Comparison of ENCODE assay signal across 8 mouse cellular contexts in genomic region chr15:30740728-30741127, GRCm38 (mm10).
A peak's percentile ranks its signal among the peaks of the same experiment; 100 is the strongest.
DNase-seq lines count a peak whose midpoint lies in the region; ATAC-seq and TF ChIP-seq lines count a peak whose summit lies in the region.

No protein-coding gene starts in this region.

- H3K4me2 ChIP-seq in forebrain, embryonic 11.5 days (ENCODE audit: low read depth, low read length, severe bottlenecking), result no peak overlapping the region
- no peak overlapping the region for H3K4me2 ChIP-seq in intestine, embryonic 14.5 days (ENCODE audit: low read length)
- no peak overlapping the region for H3K4me2 ChIP-seq in midbrain, embryonic 11.5 days

- intact Hi-C loops in gastrocnemius, postnatal 14 days (cut with DNase I; ENCODE audit: low total_unique reads), result no loop called here
- intact Hi-C loops in left cerebral cortex, adult 2 months (cut with DNase I), result loop anchor here (1.0 to 5.0 kb wide), 4 partner anchors 93 to 713 kb away; partner anchors contain the start of gene Ctnnd2

- no peaks in the 10 kb centered on the region for H3K36me3 ChIP-seq in forebrain, embryonic 11.5 days (ENCODE audit: control insufficient read depth, insufficient read depth, low read length)
- no peaks in the 10 kb centered on the region for H3K36me3 ChIP-seq in intestine, embryonic 14.5 days (ENCODE audit: control insufficient read depth, insufficient read depth, low read length)
- no peaks in the 10 kb centered on the region for H3K36me3 ChIP-seq in midbrain, embryonic 11.5 days (ENCODE audit: control insufficient read depth, insufficient read depth, low read length)

- no peak overlapping the region for H3K4me3 ChIP-seq in forebrain, embryonic 11.5 days (ENCODE audit: low read depth, low read length)
- no peak overlapping the region for H3K4me3 ChIP-seq in intestine, embryonic 14.5 days (ENCODE audit: low read depth, low read length)
- H3K4me3 ChIP-seq in left cerebral cortex, adult 2 months, result no peak overlapping the region
- H3K4me3 ChIP-seq in midbrain, embryonic 11.5 days (ENCODE audit: low read depth, low read length), result no peak overlapping the region

- no peaks in the 10 kb centered on the region for H3K4me1 ChIP-seq in forebrain, embryonic 11.5 days (replicated peaks; ENCODE audit: control insufficient read depth, insufficient read depth, low read length)
- no peaks in the 10 kb centered on the region for H3K4me1 ChIP-seq in intestine, embryonic 14.5 days (replicated peaks; ENCODE audit: control insufficient read depth, insufficient read depth, low read length)
- H3K4me1 ChIP-seq in midbrain, embryonic 11.5 days (ENCODE audit: control insufficient read depth, insufficient read depth, low read length), result peaks cover 3% of the 10 kb centered on the region; the same call in 1 of the 2 replicates

- DNase-seq in gastrocnemius, postnatal 14 days, result peak; percentile 19
- DNase-seq in gastrocnemius, adult 18-20 months (ENCODE audit: low spot score), result no peak
- DNase-seq in brain, embryonic 14.5 days (ENCODE audit: low read depth), result peak; percentile 95
- peak; percentile 75 for DNase-seq in forebrain, embryonic 11.5 days (ENCODE audit: low spot score)
- peak; percentile 72 for DNase-seq in intestine, embryonic 14.5 days (ENCODE audit: low spot score)
- peak; percentile 72 to 74 for DNase-seq in left cerebral cortex, adult 2 months (ENCODE audit: extremely low spot score in 1 of 2, low spot score in 2 of 2)
- peak; percentile 97 for DNase-seq in midbrain, embryonic 11.5 days (ENCODE audit: low spot score, missing footprints)
- DNase-seq in telencephalon, adult 2 months (ENCODE audit: low read depth, low spot score), result peak; percentile 68

- TF ChIP-seq CTCF in brain, embryonic 14.5 days (IDR thresholded peaks at IDR 0.05; ENCODE audit: borderline replicate concordance, extremely low read depth, insufficient read depth, insufficient read length), result peak; percentile 83; the same call in 1 of the 2 replicates
- TF ChIP-seq CTCF in left cerebral cortex, adult 2 months (IDR thresholded peaks at IDR 0.05), result peak; percentile 82

- no peak for TF ChIP-seq POLR2A in brain, embryonic 14.5 days (IDR thresholded peaks at IDR 0.05; ENCODE audit: borderline replicate concordance, extremely low read depth, insufficient read depth, insufficient read length, poor library complexity, severe bottlenecking)

- no peaks in the 10 kb centered on the region for H3K27me3 ChIP-seq in forebrain, embryonic 11.5 days (ENCODE audit: control insufficient read depth, insufficient read depth, low read length)
- H3K27me3 ChIP-seq in intestine, embryonic 14.5 days (replicated peaks; ENCODE audit: control insufficient read depth, insufficient read depth, low read length), result no peaks in the 10 kb centered on the region
- 0 out of 2 replicates have a peak, but pooled peaks cover 3% of the 10 kb centered on the region for H3K27me3 ChIP-seq in midbrain, embryonic 11.5 days (ENCODE audit: control insufficient read depth, insufficient read depth, low read length)

- 9% methylated on average over 6 of the region's 6 CpGs for WGBS in forebrain, embryonic 11.5 days
- 10% methylated on average over 6 of the region's 6 CpGs for WGBS in intestine, embryonic 14.5 days
- WGBS in midbrain, embryonic 11.5 days, result 15% methylated on average over 6 of the region's 6 CpGs

- ATAC-seq in forebrain, embryonic 11.5 days (replicated peaks; ENCODE audit: low FRiP score), result peak; percentile 85
- ATAC-seq in intestine, embryonic 14.5 days (replicated peaks; ENCODE audit: low FRiP score, low TSS enrichment, low read depth), result peak; percentile 66
- peak; percentile 82 for ATAC-seq in midbrain, embryonic 11.5 days (ENCODE audit: low FRiP score)

- no peak overlapping the region for H3K27ac ChIP-seq in forebrain, embryonic 11.5 days (ENCODE audit: low read depth, low read length)
- no peak overlapping the region for H3K27ac ChIP-seq in intestine, embryonic 14.5 days (ENCODE audit: low read depth)
- H3K27ac ChIP-seq in left cerebral cortex, adult 2 months, result no peak overlapping the region; the same call in 1 of the 2 replicates
- no peak overlapping the region for H3K27ac ChIP-seq in midbrain, embryonic 11.5 days (ENCODE audit: low read depth, low read length)

- H3K9ac ChIP-seq in forebrain, embryonic 11.5 days (ENCODE audit: low read length), result no peak overlapping the region
- no peak overlapping the region for H3K9ac ChIP-seq in intestine, embryonic 14.5 days (ENCODE audit: low read length)
- H3K9ac ChIP-seq in midbrain, embryonic 11.5 days (ENCODE audit: low read length), result no peak overlapping the region

- H3K9me3 ChIP-seq in forebrain, embryonic 11.5 days (ENCODE audit: control insufficient read depth, low read length), result no peaks in the 10 kb centered on the region
- H3K9me3 ChIP-seq in intestine, embryonic 14.5 days (ENCODE audit: control insufficient read depth, low read length), result no peaks in the 10 kb centered on the region
- H3K9me3 ChIP-seq in midbrain, embryonic 11.5 days (ENCODE audit: control insufficient read depth, low read length), result no peaks in the 10 kb centered on the region
